Mouse (Mus musculus) megakaryocyte, embryonic 14.5 days (primary cell): ENCODE data around the gene Lcn3. TPM values are rescaled to one million over a fixed set of nuclear protein-coding genes. Genes with fewer than 3 reads are reported as not detected.
"Not testable (repeated sequence)": the region's sequence is repeated elsewhere in the genome, so short reads cannot be mapped to it uniquely, and the experiment has no call there.

ENCODE experiments used
- H3K27me3 ChIP-seq: replicated peaks from 2 replicates; pipeline ENCODE3; 2012; ENCODE audit warnings: inconsistent platforms
- H3K36me3 ChIP-seq: replicated peaks from 2 replicates; pipeline ENCODE3; 2012; ENCODE audit warnings: low read length, inconsistent platforms, mixed read lengths
- H3K4me1 ChIP-seq: 2 replicates; pipeline ENCODE4 v1.6.1; 2012; ENCODE audit warnings: inconsistent platforms
- H3K4me3 ChIP-seq: replicated peaks from 2 replicates; pipeline ENCODE3; 2012; ENCODE audit warnings: moderate library complexity, mild to moderate bottlenecking, inconsistent platforms
- H3K9me3 ChIP-seq: 2 replicates; pipeline ENCODE4 v1.6.1; 2012; ENCODE audit warnings: inconsistent platforms
- FLI1 ChIP-seq: IDR thresholded peaks from 2 replicates; pipeline ENCODE4 v1.6.1; 2012; ENCODE audit warnings: low read length, inconsistent platforms, mixed read lengths
- GATA1 ChIP-seq: IDR thresholded peaks from 3 replicates; pipeline ENCODE4 v1.6.1; 2012; ENCODE audit warnings: mixed read lengths, low read length, inconsistent platforms, borderline replicate concordance
- polyA plus RNA-seq: library from polyadenylated mRNA; stranded (reverse); fragments of >175 nt; gene quantifications from 2 replicates; pipeline ENCODE4 v1.2.3, GENCODE M21; 2012; ENCODE audit warnings: low replicate concordance; ENCODE audit not compliant: insufficient read depth

Gene Lcn3
- polyA plus RNA-seq, result not detected in 2 replicates

GRCm38 (mm10) chr2:25765269-25765668 lies at the start of gene Lcn3:
Gene Lcn3, plus strand, starts transcription at chr2:25765569.
- H3K36me3 ChIP-seq, result no peaks in the 10 kb centered on the region
- TF ChIP-seq FLI1 (no peak), GATA1 (no peak)
- H3K4me1 ChIP-seq, result peaks cover 20% of the 10 kb centered on the region
- no peaks in the 10 kb centered on the region for H3K9me3 ChIP-seq
- peaks cover 86% of the 10 kb centered on the region for H3K27me3 ChIP-seq
- no peak within 1 kb of the TSS for H3K4me3 ChIP-seq

GRCm38 (mm10) chr2:25717222-25717621 lies 48.1 kb upstream of the Lcn3 start:
- Histone ChIP-seq H3K4me3 (no peak overlapping the region), H3K4me1 (no peaks in the 10 kb centered on the region), H3K36me3 (no peaks in the 10 kb centered on the region), H3K27me3 (peaks cover 16% of the 10 kb centered on the region), H3K9me3 (peaks cover 4% of the 10 kb centered on the region; the same call in 1 of the 2 replicates)
- TF ChIP-seq FLI1 (no peak), GATA1 (no peak)

GRCm38 (mm10) chr2:25733199-25733930 lies 32.0 kb upstream of the Lcn3 start:
- TF ChIP-seq GATA1, result no peak
- no peak for TF ChIP-seq FLI1
- H3K4me3 ChIP-seq, result no peak overlapping the region
- no peaks in the 10 kb centered on the region for H3K36me3 ChIP-seq
- H3K4me1 ChIP-seq, result no peaks in the 10 kb centered on the region
- peaks cover 26% of the 10 kb centered on the region for H3K27me3 ChIP-seq
- peaks cover 13% of the 10 kb centered on the region for H3K9me3 ChIP-seq

- not testable (repeated sequence) for H3K4me1 ChIP-seq, H3K36me3 ChIP-seq, H3K4me3 ChIP-seq
- Histone ChIP-seq H3K27me3 (peaks cover 37% of the 10 kb centered on the region), H3K9me3 (peaks cover 12% of the 10 kb centered on the region)
Measured at GRCm38 (mm10) chr2:25736709-25737108, 28.7 kb upstream of the Lcn3 start, which contains the start of gene Obp2b. Gene Obp2b, plus strand, starts transcription at chr2:25737009.

GRCm38 (mm10) chr2:25741671-25742070 lies 23.7 kb upstream of the Lcn3 start:
- Histone ChIP-seq H3K36me3 (no peaks in the 10 kb centered on the region), H3K4me3 (no peak overlapping the region), H3K4me1 (no peaks in the 10 kb centered on the region), H3K27me3 (peaks cover 19% of the 10 kb centered on the region), H3K9me3 (peaks cover 12% of the 10 kb centered on the region)
- no peak for TF ChIP-seq FLI1
- no peak for TF ChIP-seq GATA1

- no peaks in the 10 kb centered on the region for H3K36me3 ChIP-seq
- H3K4me1 ChIP-seq, result no peaks in the 10 kb centered on the region
- peaks cover 31% of the 10 kb centered on the region for H3K9me3 ChIP-seq
- TF ChIP-seq FLI1 (no peak), GATA1 (no peak)
- no peak overlapping the region for H3K4me3 ChIP-seq
- H3K27me3 ChIP-seq, result peaks cover 20% of the 10 kb centered on the region
Measured at GRCm38 (mm10) chr2:25754201-25754600, 11.2 kb upstream of the Lcn3 start.

- TF ChIP-seq GATA1 (no peak), FLI1 (no peak)
- Histone ChIP-seq H3K4me3 (no peak overlapping the region), H3K4me1 (peaks cover 11% of the 10 kb centered on the region), H3K36me3 (no peaks in the 10 kb centered on the region), H3K27me3 (peaks cover 28% of the 10 kb centered on the region), H3K9me3 (peaks cover 31% of the 10 kb centered on the region)
Measured at GRCm38 (mm10) chr2:25758064-25758625, 7.2 kb upstream of the Lcn3 start.

GRCm38 (mm10) chr2:25767764-25768163 lies 2.4 kb downstream of the Lcn3 start:
- H3K36me3 ChIP-seq, result no peaks in the 10 kb centered on the region
- H3K9me3 ChIP-seq, result no peaks in the 10 kb centered on the region
- H3K27me3 ChIP-seq, result peaks cover 87% of the 10 kb centered on the region
- peaks cover 13% of the 10 kb centered on the region for H3K4me1 ChIP-seq
- no peak overlapping the region for H3K4me3 ChIP-seq
- no peak for TF ChIP-seq FLI1
- TF ChIP-seq GATA1, result no peak

- Histone ChIP-seq H3K9me3 (no peaks in the 10 kb centered on the region), H3K36me3 (no peaks in the 10 kb centered on the region), H3K4me3 (no peak overlapping the region), H3K27me3 (peaks cover 78% of the 10 kb centered on the region), H3K4me1 (no peaks in the 10 kb centered on the region)
- TF ChIP-seq FLI1, result no peak
- no peak for TF ChIP-seq GATA1
Measured at GRCm38 (mm10) chr2:25773507-25773906, 8.1 kb downstream of the Lcn3 start.

GRCm38 (mm10) chr2:25774640-25775039 lies 9.3 kb downstream of the Lcn3 start:
- no peak overlapping the region for H3K4me3 ChIP-seq
- H3K4me1 ChIP-seq, result no peaks in the 10 kb centered on the region
- H3K9me3 ChIP-seq, result no peaks in the 10 kb centered on the region
- no peaks in the 10 kb centered on the region for H3K36me3 ChIP-seq
- TF ChIP-seq GATA1 (no peak), FLI1 (no peak)
- H3K27me3 ChIP-seq, result peaks cover 77% of the 10 kb centered on the region

- no peaks in the 10 kb centered on the region for H3K9me3 ChIP-seq
- no peaks in the 10 kb centered on the region for H3K4me1 ChIP-seq
- no peaks in the 10 kb centered on the region for H3K36me3 ChIP-seq
- TF ChIP-seq GATA1 (no peak), FLI1 (no peak)
- H3K27me3 ChIP-seq, result peaks cover 83% of the 10 kb centered on the region
- H3K4me3 ChIP-seq, result no peak overlapping the region
Measured at GRCm38 (mm10) chr2:25775991-25776390, 10.6 kb downstream of the Lcn3 start.
